Mouse (Mus musculus): ENCODE measurements at regions not wholly inside any gene's neighbourhood (a gene's known extent, or its start where the extent isn't known, plus 50 kb on each side); places are given as distances from the start of the nearest gene placed in this dataset.

- H3K4me3 ChIP-seq (replicated peaks; ENCODE audit: low read length), result no peak overlapping the region
- no peaks in the 10 kb centered on the region for H3K27me3 ChIP-seq (ENCODE audit: control insufficient read depth, insufficient read depth, low read length)
- no peak overlapping the region for H3K27ac ChIP-seq
- no peak for DNase-seq (ENCODE audit: low spot score)
- no peaks in the 10 kb centered on the region for H3K9me3 ChIP-seq (ENCODE audit: control insufficient read depth, low read length)
- H3K4me2 ChIP-seq (replicated peaks), result no peak overlapping the region
- H3K9ac ChIP-seq, result no peak overlapping the region
- no peak for ATAC-seq (ENCODE audit: low FRiP score)
- 0 out of 2 replicates have a peak, but pooled peaks cover 6% of the 10 kb centered on the region for H3K4me1 ChIP-seq (replicated peaks; ENCODE audit: control insufficient read depth, insufficient read depth, low read length)
- 64% methylated on average over 6 of the region's 6 CpGs for WGBS
- H3K36me3 ChIP-seq (replicated peaks; ENCODE audit: control insufficient read depth, insufficient read depth), result no peaks in the 10 kb centered on the region
Measured at GRCm38 (mm10) chr2:79062196-79062636, 193.0 kb upstream of the Itga4 start.

GRCm38 (mm10) chr2:79063641-79064040 lies 191.6 kb upstream of the Itga4 start:
- Histone ChIP-seq H3K4me2 (replicated peaks) (no peak overlapping the region), H3K27me3 (ENCODE audit: control insufficient read depth, insufficient read depth, low read length) (no peaks in the 10 kb centered on the region), H3K4me3 (replicated peaks; ENCODE audit: low read length) (no peak overlapping the region), H3K36me3 (replicated peaks; ENCODE audit: control insufficient read depth, insufficient read depth) (no peaks in the 10 kb centered on the region), H3K9ac (no peak overlapping the region), H3K4me1 (replicated peaks; ENCODE audit: control insufficient read depth, insufficient read depth, low read length) (0 out of 2 replicates have a peak, but pooled peaks cover 6% of the 10 kb centered on the region), H3K9me3 (ENCODE audit: control insufficient read depth, low read length) (no peaks in the 10 kb centered on the region), H3K27ac (no peak overlapping the region)
- 97% methylated on average over 2 of the region's 2 CpGs for WGBS
- DNase-seq (ENCODE audit: low spot score) (no peak), ATAC-seq (ENCODE audit: low FRiP score) (no peak)

GRCm38 (mm10) chr2:79065321-79065720 lies 189.9 kb upstream of the Itga4 start:
- no peak overlapping the region for H3K27ac ChIP-seq
- H3K4me1 ChIP-seq (replicated peaks; ENCODE audit: control insufficient read depth, insufficient read depth, low read length), result no peaks in the 10 kb centered on the region
- H3K9ac ChIP-seq, result no peak overlapping the region
- H3K4me3 ChIP-seq (replicated peaks; ENCODE audit: low read length), result no peak overlapping the region
- H3K9me3 ChIP-seq (ENCODE audit: control insufficient read depth, low read length), result no peaks in the 10 kb centered on the region
- 95% methylated on average over 1 of the region's 1 CpGs for WGBS
- H3K4me2 ChIP-seq (replicated peaks), result no peak overlapping the region
- no peaks in the 10 kb centered on the region for H3K27me3 ChIP-seq (ENCODE audit: control insufficient read depth, insufficient read depth, low read length)
- DNase-seq (ENCODE audit: low spot score) (no peak), ATAC-seq (ENCODE audit: low FRiP score) (no peak)
- H3K36me3 ChIP-seq (replicated peaks; ENCODE audit: control insufficient read depth, insufficient read depth), result no peaks in the 10 kb centered on the region

GRCm38 (mm10) chr2:79076115-79076514 lies 179.1 kb upstream of the Itga4 start:
- no peaks in the 10 kb centered on the region for H3K4me1 ChIP-seq (replicated peaks; ENCODE audit: control insufficient read depth, insufficient read depth, low read length)
- ATAC-seq (ENCODE audit: low FRiP score), result no peak

GRCm38 (mm10) chr2:79078836-79079394 lies 176.3 kb upstream of the Itga4 start:
- no peaks in the 10 kb centered on the region for H3K9me3 ChIP-seq (ENCODE audit: control insufficient read depth, low read length)
- H3K27me3 ChIP-seq (ENCODE audit: control insufficient read depth, insufficient read depth, low read length), result no peaks in the 10 kb centered on the region
- no peaks in the 10 kb centered on the region for H3K4me1 ChIP-seq (replicated peaks; ENCODE audit: control insufficient read depth, insufficient read depth, low read length)
- H3K36me3 ChIP-seq (replicated peaks; ENCODE audit: control insufficient read depth, insufficient read depth), result no peaks in the 10 kb centered on the region
- no peak for DNase-seq (ENCODE audit: low spot score)
- no peak for ATAC-seq (ENCODE audit: low FRiP score)
- H3K27ac ChIP-seq, result no peak overlapping the region
- WGBS, result 73% methylated on average over 5 of the region's 5 CpGs
- H3K4me3 ChIP-seq (replicated peaks; ENCODE audit: low read length), result no peak overlapping the region
- no peak overlapping the region for H3K9ac ChIP-seq
- no peak overlapping the region for H3K4me2 ChIP-seq (replicated peaks)

More at GRCm38 (mm10) chr2:79076115-79076514, 179.1 kb upstream of the Itga4 start:
- Histone ChIP-seq H3K9ac (no peak overlapping the region), H3K4me3 (replicated peaks; ENCODE audit: low read length) (no peak overlapping the region), H3K27ac (no peak overlapping the region), H3K36me3 (replicated peaks; ENCODE audit: control insufficient read depth, insufficient read depth) (no peaks in the 10 kb centered on the region), H3K4me2 (replicated peaks) (no peak overlapping the region), H3K27me3 (ENCODE audit: control insufficient read depth, insufficient read depth, low read length) (no peaks in the 10 kb centered on the region), H3K9me3 (ENCODE audit: control insufficient read depth, low read length) (no peaks in the 10 kb centered on the region)
- WGBS, result 76% methylated on average over 2 of the region's 2 CpGs
- DNase-seq (ENCODE audit: low spot score), result no peak

GRCm38 (mm10) chr2:79081769-79082168 lies 173.5 kb upstream of the Itga4 start:
- Histone ChIP-seq H3K9ac (no peak overlapping the region), H3K27me3 (ENCODE audit: control insufficient read depth, insufficient read depth, low read length) (no peaks in the 10 kb centered on the region), H3K4me1 (replicated peaks; ENCODE audit: control insufficient read depth, insufficient read depth, low read length) (no peaks in the 10 kb centered on the region), H3K4me3 (replicated peaks; ENCODE audit: low read length) (no peak overlapping the region), H3K36me3 (replicated peaks; ENCODE audit: control insufficient read depth, insufficient read depth) (no peaks in the 10 kb centered on the region), H3K4me2 (replicated peaks) (no peak overlapping the region), H3K27ac (no peak overlapping the region), H3K9me3 (ENCODE audit: control insufficient read depth, low read length) (no peaks in the 10 kb centered on the region)
- 87% methylated on average over 2 of the region's 2 CpGs for WGBS
- DNase-seq (ENCODE audit: low spot score), result no peak
- ATAC-seq (ENCODE audit: low FRiP score), result no peak

GRCm38 (mm10) chr2:79086280-79086679 lies 168.9 kb upstream of the Itga4 start:
- ATAC-seq (ENCODE audit: low FRiP score) (no peak), DNase-seq (ENCODE audit: low spot score) (no peak)
- Histone ChIP-seq H3K36me3 (replicated peaks; ENCODE audit: control insufficient read depth, insufficient read depth) (no peaks in the 10 kb centered on the region), H3K4me1 (replicated peaks; ENCODE audit: control insufficient read depth, insufficient read depth, low read length) (no peaks in the 10 kb centered on the region), H3K4me2 (replicated peaks) (no peak overlapping the region), H3K4me3 (replicated peaks; ENCODE audit: low read length) (no peak overlapping the region), H3K27ac (no peak overlapping the region), H3K9me3 (ENCODE audit: control insufficient read depth, low read length) (no peaks in the 10 kb centered on the region), H3K27me3 (ENCODE audit: control insufficient read depth, insufficient read depth, low read length) (no peaks in the 10 kb centered on the region), H3K9ac (no peak overlapping the region)
- WGBS, result 96% methylated on average over 4 of the region's 4 CpGs

GRCm38 (mm10) chr2:79086857-79087578 lies 168.2 kb upstream of the Itga4 start:
- H3K4me1 ChIP-seq (replicated peaks; ENCODE audit: control insufficient read depth, insufficient read depth, low read length), result no peaks in the 10 kb centered on the region
- no peaks in the 10 kb centered on the region for H3K27me3 ChIP-seq (ENCODE audit: control insufficient read depth, insufficient read depth, low read length)
- H3K9me3 ChIP-seq (ENCODE audit: control insufficient read depth, low read length), result no peaks in the 10 kb centered on the region
- DNase-seq (ENCODE audit: low spot score) (no peak), ATAC-seq (ENCODE audit: low FRiP score) (no peak)
- no peak overlapping the region for H3K4me2 ChIP-seq (replicated peaks)
- H3K4me3 ChIP-seq (replicated peaks; ENCODE audit: low read length), result no peak overlapping the region
- 68% methylated on average over 9 of the region's 9 CpGs for WGBS
- H3K9ac ChIP-seq, result no peak overlapping the region
- no peak overlapping the region for H3K27ac ChIP-seq
- H3K36me3 ChIP-seq (replicated peaks; ENCODE audit: control insufficient read depth, insufficient read depth), result no peaks in the 10 kb centered on the region

- DNase-seq (ENCODE audit: low spot score), result no peak
- no peak overlapping the region for H3K4me2 ChIP-seq (replicated peaks)
- H3K9ac ChIP-seq, result no peak overlapping the region
- no peak for ATAC-seq (ENCODE audit: low FRiP score)
- WGBS, result 73% methylated on average over 9 of the region's 9 CpGs
- no peaks in the 10 kb centered on the region for H3K4me1 ChIP-seq (replicated peaks; ENCODE audit: control insufficient read depth, insufficient read depth, low read length)
- no peaks in the 10 kb centered on the region for H3K9me3 ChIP-seq (ENCODE audit: control insufficient read depth, low read length)
- no peaks in the 10 kb centered on the region for H3K27me3 ChIP-seq (ENCODE audit: control insufficient read depth, insufficient read depth, low read length)
- no peak overlapping the region for H3K4me3 ChIP-seq (replicated peaks; ENCODE audit: low read length)
- no peak overlapping the region for H3K27ac ChIP-seq
- no peaks in the 10 kb centered on the region for H3K36me3 ChIP-seq (replicated peaks; ENCODE audit: control insufficient read depth, insufficient read depth)
Measured at GRCm38 (mm10) chr2:79087600-79088205, 167.5 kb upstream of the Itga4 start.
